Mouse (Mus musculus): ENCODE measurements around the gene Olfr736. TPM values are rescaled to one million over a fixed set of nuclear protein-coding genes. Genes with fewer than 3 reads are reported as not detected.

Gene Olfr736
- not detected for total RNA-seq (2022)

DNA sequence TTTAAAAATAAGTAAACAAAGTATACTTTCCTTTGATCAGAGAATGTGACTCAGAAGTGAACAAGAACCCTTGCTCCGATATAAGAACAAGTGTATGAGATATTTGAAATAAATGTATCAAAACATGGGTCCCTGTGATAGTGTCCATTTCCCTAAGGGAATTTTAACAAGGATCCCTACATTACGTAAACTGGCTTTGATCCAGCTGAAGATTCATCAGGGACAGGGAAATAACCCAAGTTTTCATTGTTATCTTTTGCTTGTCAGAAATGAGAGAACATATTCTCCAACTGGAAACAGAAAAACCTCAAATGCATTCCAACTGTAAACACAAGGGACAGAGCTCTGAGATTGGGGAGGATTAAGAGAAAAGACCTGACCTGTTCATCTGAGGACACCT, at the start of gene Olfr736:
Gene Olfr736 (plus strand): TSS at position 301 of the 400 bp plus-strand sequence.
- DNase-seq (ENCODE audit: low spot score in 2 of 2), result no peak

DNA sequence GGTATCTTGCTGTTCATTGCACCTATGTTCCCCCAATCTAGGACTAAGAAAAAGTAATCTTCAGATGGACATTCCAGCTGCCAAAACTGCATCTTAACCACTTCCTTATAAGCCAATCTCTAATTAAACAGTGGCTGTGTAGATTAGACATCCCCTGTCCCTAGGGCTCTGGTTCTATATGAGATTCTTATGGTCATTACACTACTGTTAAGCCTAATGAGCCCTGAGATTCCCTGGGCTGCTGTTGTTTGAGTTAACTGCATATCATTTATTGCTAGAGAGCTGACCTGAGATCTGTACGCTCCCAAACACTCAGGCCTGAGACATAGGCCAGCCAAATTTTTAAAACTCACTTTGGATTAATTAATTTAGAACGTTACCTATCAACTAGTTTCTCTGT, 32.2 kb upstream of the Olfr736 start, which contains the start of gene Olfr735:
Gene Olfr735 (minus strand): TSS at position 77 of the 400 bp plus-strand sequence.
- DNase-seq (ENCODE audit: low spot score in 2 of 2), result no peak

DNA sequence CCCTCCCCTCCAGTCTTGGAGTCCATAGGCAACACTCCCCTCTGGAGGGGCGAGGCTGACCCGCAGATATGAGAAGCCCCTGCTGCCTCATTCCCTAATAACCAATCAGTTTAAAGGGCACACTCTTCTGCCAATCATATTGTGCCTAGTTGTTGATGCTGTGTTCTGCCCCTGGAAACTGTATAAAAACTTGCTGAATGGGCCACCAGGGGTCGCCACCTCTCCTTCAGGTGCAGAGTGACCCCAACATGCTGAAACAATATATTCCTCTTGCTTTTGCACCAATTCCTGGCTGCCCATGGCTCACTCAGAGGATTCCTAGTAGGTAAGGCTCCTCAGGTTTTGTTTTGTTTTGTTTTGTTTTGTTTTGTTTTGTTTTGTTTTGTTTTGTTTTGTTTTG, 28.5 kb upstream of the Olfr736 start:
- DNase-seq (ENCODE audit: low spot score in 2 of 2), result no peak

- DNase-seq (ENCODE audit: low spot score in 2 of 2), result no peak
Observed at GRCm38 (mm10) chr14:50356725-50357124, 24.2 kb upstream of the Olfr736 start.

- no peak for DNase-seq (ENCODE audit: low spot score in 2 of 2)
Observed at GRCm38 (mm10) chr14:50357593-50357992, 23.4 kb upstream of the Olfr736 start, which contains the start of gene Tlr11. TSS of gene Tlr11 (plus strand) at chr14:50357914.

DNA sequence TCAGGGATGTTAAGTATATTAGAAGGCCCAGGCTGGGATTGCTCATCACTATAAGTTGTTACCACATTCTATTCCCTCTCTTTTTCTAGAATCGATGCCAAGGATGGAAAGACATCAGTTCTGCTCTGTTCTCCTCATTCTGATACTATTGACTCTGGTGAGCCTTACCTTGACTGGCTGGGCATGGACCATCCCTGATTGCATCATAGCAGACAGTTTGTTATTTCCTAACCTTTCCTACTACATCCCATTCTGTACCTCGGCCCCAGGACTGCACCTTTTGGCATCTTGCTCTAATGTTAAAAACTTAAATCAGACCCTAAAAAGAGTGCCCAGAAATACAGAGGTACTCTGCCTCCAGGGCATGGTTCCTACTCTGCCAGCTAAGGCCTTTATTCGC, 20.5 kb upstream of the Olfr736 start:
- no peak for DNase-seq (ENCODE audit: low spot score in 2 of 2)

DNA sequence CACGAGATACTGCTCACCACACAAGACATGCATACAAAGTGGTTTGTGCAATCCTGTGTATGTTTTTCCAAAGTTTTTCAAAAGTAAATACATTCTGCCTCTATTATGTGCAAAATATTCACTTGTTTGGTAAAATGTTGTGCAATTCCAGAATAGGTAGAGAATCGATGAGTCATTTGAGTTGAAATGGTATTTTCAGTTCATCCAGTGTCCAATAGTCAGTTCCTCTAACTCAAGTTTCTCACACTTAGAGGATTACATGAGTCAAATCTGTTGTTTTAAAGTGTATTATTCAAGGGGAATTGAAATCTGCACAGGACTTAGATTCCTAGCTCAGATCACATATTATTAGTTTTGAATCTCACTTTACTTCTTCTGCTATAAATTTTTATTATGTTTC, 17.4 kb upstream of the Olfr736 start:
- no peak for DNase-seq (ENCODE audit: low spot score in 2 of 2)

DNA sequence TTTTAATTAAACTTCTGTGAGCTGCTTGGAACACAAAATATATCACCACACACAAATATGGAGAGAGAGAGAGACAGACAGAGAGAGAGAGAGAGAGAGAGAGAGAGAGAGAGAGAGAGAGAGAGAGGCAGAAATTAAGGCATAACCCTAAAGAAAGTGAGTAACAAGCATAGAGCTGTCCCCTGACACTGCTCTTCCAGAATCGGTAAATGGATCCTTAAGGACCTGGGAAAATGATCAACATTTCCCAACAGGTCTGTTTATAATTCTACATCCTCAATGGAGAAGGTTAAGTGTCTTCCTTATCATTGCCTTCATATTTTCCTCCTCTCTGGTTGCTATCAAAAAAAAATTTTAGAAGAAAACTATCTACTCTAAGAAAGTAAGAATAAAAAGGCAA, 26.3 kb downstream of the Olfr736 start, which contains the start of gene Olfr738:
Gene Olfr738 (plus strand): TSS at position 301 of the 400 bp plus-strand sequence.
- no peak for DNase-seq (ENCODE audit: low spot score in 2 of 2)

DNA sequence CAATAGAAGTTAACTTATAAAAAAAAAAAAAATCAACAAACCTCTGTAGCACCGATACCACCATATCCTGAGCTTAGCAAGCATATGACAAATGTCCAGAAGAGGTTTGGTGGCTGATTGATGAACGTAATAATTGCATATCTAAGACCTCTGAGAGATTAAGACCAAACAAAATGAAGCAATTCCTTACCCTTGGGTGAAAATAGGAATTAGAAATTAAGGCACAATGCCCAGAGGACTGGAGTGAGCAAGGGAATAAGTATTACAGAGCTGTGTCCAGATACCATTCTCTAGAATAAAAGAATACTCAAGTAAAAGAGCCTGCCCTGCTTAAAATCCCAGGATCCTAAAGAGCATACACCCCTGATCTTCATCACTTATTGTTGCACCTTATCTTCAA, 37.4 kb downstream of the Olfr736 start, which contains the start of gene Olfr739:
Gene Olfr739 (plus strand): TSS at position 301 of the 400 bp plus-strand sequence.
- no peak for DNase-seq (ENCODE audit: low spot score in 2 of 2)

Other genes starting within 250 kb of the Olfr736 start
- not detected for gene Olfr728, start 238.5 kb upstream of the Olfr736 start, total RNA-seq (2022)
- not detected for gene Olfr729, start 228.3 kb upstream of the Olfr736 start, total RNA-seq (2022)
- gene Olfr730, start 193.0 kb upstream of the Olfr736 start, total RNA-seq (2022), result not detected
- gene Olfr731, start 139.3 kb upstream of the Olfr736 start, total RNA-seq (2022), result not detected
- not detected for gene Olfr732, start 97.0 kb upstream of the Olfr736 start, total RNA-seq (2022)
- gene Olfr733, start 79.6 kb upstream of the Olfr736 start, total RNA-seq (2022), result not detected
- gene Olfr734, start 54.4 kb upstream of the Olfr736 start, total RNA-seq (2022), result not detected
- gene Olfr735, start 32.3 kb upstream of the Olfr736 start, total RNA-seq (2022), result not detected
- not detected for gene Tlr11, start 23.2 kb upstream of the Olfr736 start, total RNA-seq (2022)
- not detected for gene Olfr738, start 26.4 kb downstream of the Olfr736 start, total RNA-seq (2022)
- gene Olfr739, start 37.5 kb downstream of the Olfr736 start, total RNA-seq (2022), result not detected
- gene Olfr740, start 64.4 kb downstream of the Olfr736 start, total RNA-seq (2022), result not detected
- not detected for gene Olfr741, start 91.6 kb downstream of the Olfr736 start, total RNA-seq (2022)
- gene Olfr742, start 122.4 kb downstream of the Olfr736 start, total RNA-seq (2022), result not detected
- not detected for gene Olfr743, start 140.7 kb downstream of the Olfr736 start, total RNA-seq (2022)
- not detected for gene Olfr744, start 233.7 kb downstream of the Olfr736 start, total RNA-seq (2022)